Mouse (Mus musculus) hematopoietic stem cell, adult 5-6 weeks (primary cell): ENCODE data around the gene Cfap43. TPM values are rescaled to one million over a fixed set of nuclear protein-coding genes. Genes with fewer than 3 reads are reported as not detected.

Source experiments
- ATAC-seq, 2 experiments: fragments of 125-278 bp in 1 of 2; replicated peaks in 1 of 2; 2 replicates each; pipeline ENCODE4 v1.8.0; 2016 to 2017; ENCODE audit warnings: inconsistent platforms in 2 of 2, mild to moderate bottlenecking in 2 of 2, moderate number of reproducible peaks in 2 of 2, low read depth in 1 of 2, moderate TSS enrichment in 1 of 2; ENCODE audit not compliant: low FRiP score in 2 of 2, poor library complexity in 2 of 2, severe bottlenecking in 2 of 2, insufficient read depth in 1 of 2, low TSS enrichment in 1 of 2
- total RNA-seq: library from RNA; stranded (forward); fragments of 172-1452, 232-1000 nt; gene quantifications from 2 replicates; pipeline ENCODE4 v1.2.3, GENCODE M21; 2017

Cfap43 gene
- total RNA-seq, 1 experiment from 2014 or later, result 0.10 TPM

DNA sequence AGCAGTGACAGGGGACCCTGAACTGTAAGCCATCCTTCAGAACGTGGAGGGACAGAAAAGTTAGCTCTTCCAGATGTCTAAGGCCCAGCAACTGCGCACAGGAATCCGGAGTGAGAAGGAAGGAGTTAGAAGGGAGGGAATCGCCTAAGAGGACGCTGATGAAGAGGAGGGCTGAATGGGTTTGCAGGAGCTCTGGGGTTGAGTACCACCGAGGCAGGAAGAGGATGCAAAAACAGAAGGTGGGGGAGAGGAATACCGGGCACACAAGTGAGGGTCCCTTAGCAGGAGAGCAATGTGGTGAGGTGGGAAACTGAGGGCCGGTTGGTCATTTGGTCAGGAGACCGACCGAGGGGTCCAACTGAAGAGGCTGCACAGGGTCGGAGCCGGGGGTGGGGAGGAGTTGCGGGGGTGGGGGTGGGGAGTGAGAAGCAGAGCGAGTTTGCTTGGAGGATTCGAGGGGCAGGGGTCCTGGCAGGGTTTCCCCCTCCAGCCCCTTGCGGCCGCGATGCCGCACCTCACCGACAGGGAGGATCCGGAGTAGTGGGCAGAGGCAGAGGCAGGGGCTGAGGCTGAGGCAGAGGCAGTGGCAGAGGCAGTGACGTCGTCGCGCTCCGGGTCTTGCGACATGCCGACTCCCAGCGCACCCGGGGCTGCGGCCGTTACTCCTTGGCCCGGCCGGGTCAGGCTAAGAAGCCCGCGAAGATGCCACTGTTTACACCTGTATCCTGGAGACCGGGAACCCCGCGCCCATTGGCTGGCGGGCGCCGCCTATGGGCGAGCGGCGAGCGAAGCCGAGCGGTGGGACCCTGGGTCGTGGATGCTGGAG lies 82.2 kb downstream of the Cfap43 start:
- ATAC-seq, result peak; percentile 92 to 96

DNA sequence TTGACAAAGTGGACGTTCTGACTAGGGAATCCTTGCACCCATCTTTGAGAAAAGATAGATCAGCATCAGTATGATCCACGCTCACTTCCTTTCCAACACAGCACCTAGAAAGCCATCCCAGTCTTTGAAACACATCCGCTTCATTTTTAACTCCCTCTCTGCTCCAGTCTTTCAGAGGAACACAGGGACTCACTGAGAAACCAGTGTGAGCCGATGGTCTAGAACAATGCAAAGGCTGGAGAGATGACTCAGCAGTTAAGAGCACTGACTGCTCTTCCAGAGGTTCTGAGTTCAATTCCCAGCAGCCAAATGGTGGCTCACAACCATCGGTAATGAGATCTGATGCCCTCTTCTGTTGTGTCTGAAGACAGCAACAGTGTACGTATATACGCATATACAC lies 83.3 kb downstream of the Cfap43 start:
- no peak for ATAC-seq

DNA sequence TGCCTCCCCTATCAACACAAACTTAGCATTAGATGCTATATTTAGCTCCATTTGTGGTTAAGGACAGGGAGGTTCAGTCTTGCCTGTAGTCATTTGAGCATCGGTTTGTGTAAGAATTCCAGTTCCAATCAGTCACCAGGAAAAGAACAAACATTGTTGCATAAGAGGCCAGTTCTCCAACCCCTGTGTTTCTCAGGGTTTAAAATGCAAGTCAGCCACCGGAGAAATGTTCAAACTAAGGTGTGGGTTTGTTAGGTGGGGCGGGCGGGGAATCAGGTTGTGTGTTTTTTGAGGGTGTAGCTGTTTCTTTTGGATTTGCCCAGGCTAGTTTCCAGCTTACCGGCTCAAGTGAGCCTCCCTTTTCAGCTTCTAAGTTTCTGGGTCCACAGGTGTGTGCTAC lies 84.5 kb downstream of the Cfap43 start:
- no peak for ATAC-seq

DNA sequence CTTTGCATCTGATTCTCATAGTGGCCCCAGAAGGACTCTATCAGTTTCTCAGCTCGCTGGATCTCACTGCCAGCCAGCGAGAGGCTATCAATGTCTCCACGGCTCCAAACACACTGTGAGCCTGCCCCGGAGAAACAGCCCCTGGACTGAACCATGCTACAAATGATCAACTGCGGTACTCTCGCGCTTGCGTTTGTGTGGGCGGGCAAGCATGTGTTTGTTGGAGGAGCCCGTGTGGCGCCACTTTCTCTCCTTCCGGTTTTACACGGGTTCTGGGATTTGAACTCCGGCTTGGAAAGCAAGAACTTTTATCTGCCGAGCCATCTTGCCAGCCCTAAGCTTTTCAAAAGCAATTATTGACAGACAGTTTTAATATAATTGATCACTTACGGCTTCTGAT lies 86.8 kb downstream of the Cfap43 start:
- no peak for ATAC-seq

DNA sequence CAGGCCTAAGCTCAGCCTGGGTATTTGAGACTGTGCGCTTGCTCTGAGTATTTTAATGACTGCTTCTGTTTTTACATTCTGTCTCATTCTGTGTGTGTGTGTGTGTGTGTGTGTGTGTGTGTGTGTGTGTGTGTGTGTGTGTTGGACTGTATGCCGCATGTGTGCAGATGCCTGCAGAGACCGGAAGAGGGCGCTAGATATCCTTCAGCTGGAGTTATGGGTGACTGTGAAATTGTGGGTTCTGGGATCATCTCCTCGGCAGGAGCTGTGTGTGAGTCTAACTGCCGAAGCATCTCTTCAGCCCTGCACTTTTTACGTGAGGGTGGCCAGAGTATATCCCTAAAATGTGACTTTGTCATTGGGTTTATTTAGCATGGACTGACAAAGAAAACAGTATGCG lies 88.0 kb downstream of the Cfap43 start:
- no peak for ATAC-seq

DNA sequence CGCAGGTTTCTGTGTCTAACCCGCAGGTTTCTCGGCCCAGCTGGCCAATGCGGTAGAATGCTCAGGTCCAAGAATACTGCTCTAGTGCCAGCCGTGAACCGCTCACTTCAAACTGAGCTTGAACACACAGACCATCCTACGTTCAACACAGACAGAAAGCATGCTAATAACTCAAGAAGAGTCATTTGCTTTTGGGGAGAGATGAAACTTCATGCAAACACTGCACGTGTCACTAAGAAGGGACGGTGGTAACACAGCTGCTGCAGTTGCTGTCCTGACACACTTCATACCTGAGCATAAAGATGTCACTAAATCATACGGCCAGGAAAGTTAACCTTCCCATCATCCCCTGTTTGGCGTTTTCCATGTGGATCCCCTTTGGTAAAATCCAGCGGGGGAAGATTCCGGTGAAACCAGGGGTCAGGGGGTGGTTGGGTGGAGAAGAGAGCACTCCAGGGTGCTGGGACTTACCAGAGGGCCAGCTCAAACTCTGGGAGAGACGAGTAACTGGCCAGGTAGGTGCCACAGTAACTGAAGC lies 89.1 kb downstream of the Cfap43 start:
- ATAC-seq, result no peak

DNA sequence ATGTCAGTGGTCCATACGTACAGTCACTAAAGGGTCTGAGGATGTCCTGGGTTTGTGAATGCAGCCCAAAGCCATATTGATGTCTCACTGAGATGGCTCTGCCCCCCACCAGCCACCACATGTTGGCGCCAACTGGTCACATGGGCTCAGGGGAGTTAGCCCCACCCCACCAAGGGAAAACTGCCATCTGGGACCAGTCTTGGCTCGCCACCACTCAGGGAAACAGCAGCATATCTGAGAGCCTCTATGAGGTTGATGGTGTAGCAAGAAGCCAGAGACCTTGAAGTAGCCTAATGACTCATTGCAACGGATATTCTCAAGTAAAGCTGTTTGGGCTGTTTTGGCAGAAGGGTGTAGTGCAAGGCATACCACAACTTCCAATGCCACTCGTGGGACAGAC lies 95.1 kb downstream of the Cfap43 start:
- no peak for ATAC-seq

DNA sequence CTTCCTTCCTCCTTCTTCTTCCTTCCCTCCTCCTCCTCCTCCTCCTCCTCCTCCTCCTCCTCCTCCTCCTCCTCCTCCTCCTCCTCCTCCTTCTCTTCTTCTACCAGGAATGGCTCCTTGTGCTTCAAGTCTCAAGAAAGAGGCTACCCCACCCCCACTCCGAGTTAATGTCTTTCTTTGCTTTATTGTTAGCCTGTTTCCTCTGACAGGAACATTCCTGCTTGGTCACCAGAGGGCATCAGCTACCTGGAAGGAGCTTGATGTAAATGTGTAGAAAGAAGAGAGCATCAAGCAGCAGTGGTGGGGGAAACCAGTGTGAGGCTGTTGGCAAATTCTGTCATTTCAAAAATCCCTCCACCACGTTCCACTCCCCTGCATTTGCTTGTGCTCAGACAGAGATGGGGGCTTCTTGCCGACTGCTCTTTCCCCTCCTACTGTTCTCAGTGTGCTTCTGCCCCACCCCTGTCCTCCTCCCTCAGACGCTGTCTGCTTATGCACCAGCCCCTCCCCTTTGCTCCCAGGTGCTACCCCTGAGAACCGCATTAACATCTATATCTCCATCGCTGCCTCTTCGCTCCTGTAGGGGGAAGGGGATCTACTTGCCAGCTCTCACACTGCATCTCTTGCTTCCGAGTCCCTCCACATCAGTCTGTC lies 96.8 kb downstream of the Cfap43 start:
- ATAC-seq, result no peak

DNA sequence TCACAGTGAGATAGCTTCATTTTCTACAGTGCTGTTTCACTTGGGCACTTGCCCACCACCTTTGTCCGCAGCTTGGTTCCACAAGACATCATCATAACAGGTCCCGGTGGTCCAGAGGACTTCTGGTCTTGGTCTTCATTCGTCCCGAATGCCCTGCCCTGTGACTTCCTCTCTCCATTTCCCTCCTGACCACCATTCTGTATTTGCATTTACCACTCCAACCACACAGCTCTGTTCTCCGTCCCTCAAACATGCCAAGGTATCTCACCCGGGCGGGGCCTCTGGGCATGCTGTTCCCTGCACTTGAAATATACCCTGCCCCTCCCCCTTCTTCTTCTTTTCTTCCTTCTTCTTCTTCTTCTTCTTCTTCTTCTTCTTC lies 97.6 kb downstream of the Cfap43 start:
- peak; percentile 56 to 67 for ATAC-seq

DNA sequence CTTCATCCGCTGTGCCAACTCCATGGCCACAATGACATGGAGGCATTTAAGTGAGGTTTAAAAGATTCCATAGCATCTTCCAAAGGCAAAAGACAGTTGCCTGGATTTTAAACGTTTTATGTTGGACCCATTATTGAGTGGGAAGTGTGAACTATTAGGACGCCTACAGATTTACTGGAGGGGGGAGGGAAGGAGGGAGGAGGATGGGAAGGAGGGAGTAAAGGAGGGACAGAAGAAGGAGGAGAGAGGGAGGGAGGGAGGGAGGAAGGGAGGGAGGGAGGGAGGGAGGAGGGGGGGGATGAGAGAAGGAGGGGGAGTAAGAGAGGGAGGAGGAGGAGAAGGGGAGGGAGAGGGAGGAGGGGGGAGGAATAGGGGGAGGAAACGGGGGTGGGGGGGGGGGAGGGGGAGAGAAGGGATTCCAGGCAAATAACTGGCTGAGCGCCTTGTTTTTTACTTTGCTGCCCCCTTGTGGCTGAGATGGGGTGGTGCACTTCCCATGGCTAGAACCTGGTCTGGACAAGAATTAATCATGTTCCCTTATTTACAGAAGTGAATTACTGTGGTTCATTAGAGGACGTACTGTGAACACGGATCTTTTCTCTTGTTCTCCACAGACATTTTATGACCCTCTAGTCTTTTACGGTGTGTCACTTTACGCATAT lies 98.1 kb downstream of the Cfap43 start:
- ATAC-seq, result peak; percentile 79 to 85

DNA sequence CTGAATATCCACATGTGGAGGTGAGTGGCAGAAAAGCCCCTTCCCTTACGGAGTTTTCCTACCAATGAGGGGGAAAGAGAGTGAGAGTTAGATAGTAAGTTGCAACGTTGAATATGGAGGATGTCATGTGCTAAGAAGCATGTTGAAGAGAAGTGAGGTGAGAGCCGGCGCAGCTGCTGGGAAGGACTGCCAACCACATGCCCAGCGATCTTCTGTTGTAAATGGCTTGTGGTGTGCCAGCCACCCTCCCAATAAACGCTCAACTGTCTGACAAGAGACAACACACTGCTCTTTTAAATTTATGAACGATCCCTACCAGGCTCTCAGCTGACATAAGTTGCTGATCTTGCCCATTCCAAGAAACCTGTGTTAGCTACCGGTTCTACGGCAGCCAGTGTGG lies 101.4 kb downstream of the Cfap43 start:
- ATAC-seq, result no peak

DNA sequence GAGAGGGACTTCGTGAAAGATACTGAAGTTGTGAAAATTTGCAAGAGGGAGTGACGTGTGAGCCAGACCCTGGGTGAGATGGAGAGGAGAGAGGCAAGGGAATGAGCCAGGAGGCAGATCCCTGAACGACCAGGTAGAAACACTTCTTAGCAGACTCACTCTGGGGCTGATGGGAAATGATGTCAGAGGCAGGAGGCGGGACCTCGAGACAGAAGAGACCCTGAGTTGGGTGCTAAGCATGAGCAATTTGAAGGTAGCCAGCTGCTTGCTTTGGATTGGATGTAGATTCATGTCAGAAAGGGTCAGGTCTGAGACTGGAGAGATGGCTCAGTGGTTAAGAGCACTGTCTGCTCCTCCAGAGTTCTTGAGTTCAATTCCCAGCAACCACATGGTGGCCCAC lies 104.4 kb downstream of the Cfap43 start:
- no peak for ATAC-seq

DNA sequence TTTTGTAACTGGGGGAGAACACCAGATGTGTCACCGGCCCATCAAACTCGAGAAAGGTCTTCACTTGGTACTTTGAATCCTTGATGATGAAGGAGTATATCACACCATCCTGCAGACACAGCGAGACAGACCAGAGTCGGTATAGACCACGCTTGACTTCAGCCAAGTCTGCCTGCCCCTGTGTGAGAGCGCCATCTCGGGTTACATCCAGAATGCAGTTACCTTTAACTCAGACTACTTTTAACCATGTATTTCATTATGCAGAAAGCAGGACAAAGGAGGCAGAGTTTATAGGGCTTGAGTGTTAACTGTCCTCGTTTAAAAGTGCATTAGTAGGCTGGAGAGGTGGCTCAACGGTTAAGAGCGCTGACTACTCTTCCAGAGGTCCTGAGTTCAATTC lies 107.0 kb downstream of the Cfap43 start:
- no peak for ATAC-seq

DNA sequence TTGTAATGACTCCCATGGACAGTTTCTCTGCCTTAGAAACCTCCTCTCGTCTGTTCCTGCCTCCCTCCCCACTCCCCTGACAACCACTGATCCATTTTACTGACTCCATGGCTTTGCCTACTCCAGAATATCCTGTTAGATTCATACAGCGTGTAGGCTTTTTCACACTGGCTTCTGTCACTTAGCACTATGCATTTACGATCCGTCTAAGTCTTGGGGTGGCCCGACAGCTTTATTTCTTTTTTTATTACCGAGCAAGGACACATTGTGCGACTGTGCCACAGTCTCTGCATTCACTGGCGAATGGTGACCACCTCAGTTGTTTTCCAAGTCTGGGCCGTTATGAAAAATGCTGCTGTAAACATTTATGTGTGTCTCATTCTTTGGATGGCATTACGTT lies 120.5 kb downstream of the Cfap43 start:
- no peak for ATAC-seq

DNA sequence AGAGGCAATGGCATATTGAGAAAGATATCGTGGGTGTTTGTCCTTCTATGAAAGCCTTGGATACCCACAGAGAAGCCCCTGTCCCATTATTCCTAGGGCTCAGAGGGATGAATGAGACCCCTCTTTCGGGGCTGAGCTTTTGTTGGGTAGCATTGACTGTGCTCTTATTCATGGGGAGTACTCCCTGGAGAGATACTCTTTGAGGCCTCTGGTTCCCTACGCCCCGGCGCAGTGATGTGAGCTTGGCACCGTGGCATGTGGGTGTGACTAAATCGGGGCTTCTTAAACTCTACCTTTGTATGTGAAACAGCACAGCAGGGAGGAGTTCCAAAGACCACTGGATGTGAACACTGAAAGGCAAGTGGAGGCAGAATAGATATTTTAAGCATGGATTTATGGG lies 122.4 kb downstream of the Cfap43 start:
- ATAC-seq, result no peak

DNA sequence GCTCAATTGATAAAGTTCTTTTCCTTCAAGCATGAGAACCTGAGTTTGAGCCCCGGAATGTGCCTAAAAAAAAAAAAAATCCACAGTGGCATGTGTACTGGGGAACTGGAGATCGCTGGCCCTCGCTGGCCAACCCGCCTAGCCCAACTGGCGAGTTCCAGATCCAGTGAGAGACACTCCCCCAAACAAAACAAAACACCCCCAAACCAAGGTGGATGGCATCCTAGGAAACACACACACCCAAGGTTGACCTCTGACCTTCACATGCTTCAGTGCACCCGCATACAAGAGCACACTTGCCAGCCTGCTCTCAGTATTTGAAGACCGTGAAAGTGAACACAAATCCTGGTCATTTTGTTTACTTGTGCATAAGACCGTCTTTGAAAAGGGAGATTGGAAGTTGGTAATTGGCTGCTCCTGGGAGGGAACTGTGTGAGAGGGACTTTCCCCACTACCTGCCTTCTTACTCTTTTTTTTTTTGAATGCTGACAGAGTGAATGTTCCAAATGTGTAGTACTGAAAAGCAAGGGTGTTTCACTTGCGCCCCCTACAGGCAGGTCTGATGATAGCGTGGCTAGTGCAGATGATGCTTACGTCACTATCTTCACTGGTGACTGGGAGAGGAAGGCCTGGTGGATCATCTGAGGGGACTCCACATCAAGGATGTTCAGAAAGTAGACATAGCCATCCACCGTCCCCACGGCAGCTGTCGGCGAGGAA lies 123.9 kb downstream of the Cfap43 start:
- peak; percentile 67 to 84 for ATAC-seq

DNA sequence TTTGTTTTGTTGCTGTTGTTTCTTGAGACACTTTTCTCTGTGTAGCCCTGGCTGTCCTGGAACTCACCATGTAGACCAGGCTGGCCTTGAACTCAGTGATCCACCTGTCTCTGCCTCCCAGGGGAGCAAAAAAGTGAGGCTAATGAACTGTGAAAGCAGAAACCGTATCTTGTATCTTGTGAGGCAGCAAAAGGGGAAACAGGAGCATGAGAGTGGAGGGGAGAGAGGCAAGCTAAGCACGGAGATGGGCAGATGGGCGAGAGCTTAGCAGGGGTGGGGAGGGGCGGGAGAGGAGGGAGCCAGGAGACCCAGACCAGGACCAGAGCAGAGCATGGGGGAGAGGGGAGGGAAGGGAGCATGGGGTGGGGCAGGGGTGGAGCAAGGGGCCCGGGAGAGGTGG lies 124.8 kb downstream of the Cfap43 start:
- no peak for ATAC-seq
